Mouse (Mus musculus) E14TG2a.4 (cell line): ENCODE results near the gene Ank2.

ENCODE experiments used
- CTCF ChIP-seq: conservative IDR thresholded peaks from 2 replicates; pipeline ENCODE4 v1.5.1; 2014; ENCODE audit warnings: low read length
- NANOG ChIP-seq: IDR thresholded peaks from 2 replicates; pipeline ENCODE4 v1.6.1; 2014; ENCODE audit warnings: borderline replicate concordance, low read length, mixed read lengths
- POU5F1 ChIP-seq: IDR thresholded peaks from 2 replicates; pipeline ENCODE4 v1.6.1; 2014; ENCODE audit warnings: low read length, borderline replicate concordance

DNA sequence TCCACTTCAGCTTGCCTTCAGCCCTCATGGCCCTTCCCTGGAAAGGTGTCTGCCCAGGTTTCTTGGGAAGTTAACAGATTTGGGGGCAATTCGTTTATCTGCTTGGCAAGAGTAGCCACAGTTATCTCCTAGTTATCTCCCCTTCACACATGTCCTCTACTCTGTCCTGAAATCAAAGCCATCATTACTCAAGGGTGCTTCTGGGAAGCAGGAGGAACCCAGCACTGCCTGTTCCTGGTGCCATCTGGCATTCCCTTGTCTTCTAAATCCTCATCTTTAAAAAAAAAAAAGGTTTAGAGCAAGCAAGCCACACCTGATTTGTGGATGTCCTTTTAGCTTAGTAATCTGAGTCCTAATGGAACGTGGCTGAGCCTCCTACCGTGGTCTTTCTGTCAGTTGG, 335.4 kb downstream of the Ank2 start:
- TF ChIP-seq CTCF (no peak), POU5F1 (no peak), NANOG (no peak)
